Mouse (Mus musculus): ENCODE data around the gene Ptger3.

Gene Ptger3

DNA sequence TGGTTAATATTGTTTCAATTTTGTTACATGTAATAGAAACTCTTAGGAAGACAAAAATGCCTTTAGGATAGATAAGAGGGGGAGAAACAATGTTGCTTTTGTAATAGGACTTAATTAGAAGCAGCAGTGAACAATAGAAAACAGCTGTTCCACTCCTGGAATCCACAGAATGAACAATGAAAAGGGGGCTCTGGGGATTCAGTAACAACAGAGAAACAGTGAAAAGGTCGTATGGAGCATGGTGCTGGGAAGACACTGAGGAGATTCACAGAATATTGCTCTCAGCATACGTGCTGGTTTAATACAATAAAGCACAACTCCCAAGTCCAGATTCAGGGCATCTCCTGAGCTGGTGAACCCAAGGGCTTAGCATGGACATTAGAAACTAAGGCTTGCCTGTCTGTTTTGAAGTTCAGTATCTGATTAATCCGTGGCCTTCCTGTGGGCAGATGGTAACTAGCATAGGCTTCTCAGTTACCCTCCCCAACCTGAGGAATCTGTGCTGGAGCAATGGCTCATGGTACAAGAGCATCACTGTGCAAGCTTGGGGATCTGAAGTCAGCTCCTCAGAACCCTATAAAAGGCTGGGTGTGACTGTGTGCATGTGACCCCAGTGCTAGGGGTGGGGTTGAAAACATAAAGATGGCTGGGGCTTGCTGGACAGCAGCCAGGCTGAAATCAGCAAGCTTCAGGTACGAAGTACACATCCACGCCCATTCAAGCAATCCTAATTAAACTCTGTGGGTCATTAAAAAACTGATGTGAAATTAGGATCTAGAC, 16.1 kb downstream of the Ptger3 start:
- no peak for DNase-seq (ENCODE audit: low read depth, low spot score)

DNA sequence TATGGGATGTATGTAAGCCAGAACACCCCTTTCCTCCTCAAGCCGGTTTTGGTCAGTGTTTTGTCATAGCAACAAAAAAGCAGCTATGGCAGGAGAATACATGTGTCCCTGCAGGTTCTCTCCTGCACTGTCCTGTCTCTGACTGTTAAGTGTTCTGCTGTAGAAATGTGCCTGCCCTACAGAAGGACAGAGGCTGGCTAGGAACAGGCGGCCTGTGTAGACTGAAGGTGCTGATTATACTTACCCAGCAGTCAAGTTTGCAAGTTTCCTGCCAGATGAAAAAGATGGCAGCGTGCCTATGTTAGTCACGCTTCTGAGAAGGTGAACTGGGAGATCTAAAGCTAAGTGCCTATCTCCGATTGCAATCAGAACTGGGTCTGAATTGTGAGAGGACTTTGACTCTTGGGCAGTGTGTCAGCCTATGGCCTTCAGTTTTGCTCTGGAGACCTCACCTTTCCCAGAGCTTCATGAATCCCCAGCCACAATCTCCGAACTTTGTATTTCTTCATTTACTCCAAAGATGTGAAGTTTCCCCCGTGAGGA, 31.2 kb downstream of the Ptger3 start:
- DNase-seq (ENCODE audit: low read depth, low spot score), result no peak

DNA sequence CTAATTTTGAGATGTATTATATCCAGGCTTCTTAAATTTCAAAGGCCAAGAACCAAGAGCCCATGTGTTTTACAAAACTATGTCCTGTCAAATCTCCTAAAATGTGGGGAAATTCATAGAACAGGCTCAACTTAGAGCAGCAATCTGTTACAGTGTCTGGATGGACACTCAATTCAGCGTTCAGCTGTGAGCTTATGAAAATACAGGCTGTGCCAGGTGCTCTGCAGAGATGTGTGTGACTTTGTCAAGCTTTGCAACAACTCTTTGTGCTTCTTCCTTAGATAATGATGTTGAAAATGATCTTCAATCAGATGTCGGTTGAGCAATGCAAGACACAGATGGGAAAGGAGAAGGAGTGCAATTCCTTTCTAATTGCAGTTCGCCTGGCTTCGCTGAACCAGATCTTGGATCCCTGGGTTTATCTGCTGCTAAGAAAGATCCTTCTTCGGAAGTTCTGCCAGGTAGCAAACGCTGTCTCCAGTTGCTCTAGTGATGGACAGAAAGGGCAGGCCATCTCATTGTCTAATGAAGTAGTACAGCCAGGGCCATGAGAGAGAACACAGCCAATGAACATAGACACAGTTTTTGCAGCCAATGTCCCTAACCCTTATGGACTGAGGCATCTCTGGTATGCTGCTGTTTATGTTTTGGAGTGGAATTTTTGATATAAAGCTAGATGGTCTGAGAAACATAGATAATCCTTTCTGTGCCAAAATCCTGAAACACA, 38.2 kb downstream of the Ptger3 start:
- no peak for DNase-seq (ENCODE audit: low read depth, low spot score)

DNA sequence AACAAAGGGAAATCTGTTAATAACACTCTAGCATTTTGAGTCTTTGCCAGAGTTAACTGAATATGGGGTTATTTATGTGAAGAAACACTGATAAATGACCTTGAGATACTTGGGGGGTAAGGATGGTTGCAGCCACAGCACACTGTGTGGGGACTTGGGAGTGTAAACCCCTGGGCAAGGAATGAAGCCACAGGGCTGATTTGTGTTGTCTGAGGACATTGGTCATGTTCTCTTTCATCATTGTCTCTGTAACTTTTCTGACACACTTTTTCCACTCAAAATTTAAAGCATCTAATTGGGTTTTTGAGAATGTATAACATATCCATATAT, 38.7 kb downstream of the Ptger3 start:
- no peak for DNase-seq (ENCODE audit: low read depth, low spot score)

DNA sequence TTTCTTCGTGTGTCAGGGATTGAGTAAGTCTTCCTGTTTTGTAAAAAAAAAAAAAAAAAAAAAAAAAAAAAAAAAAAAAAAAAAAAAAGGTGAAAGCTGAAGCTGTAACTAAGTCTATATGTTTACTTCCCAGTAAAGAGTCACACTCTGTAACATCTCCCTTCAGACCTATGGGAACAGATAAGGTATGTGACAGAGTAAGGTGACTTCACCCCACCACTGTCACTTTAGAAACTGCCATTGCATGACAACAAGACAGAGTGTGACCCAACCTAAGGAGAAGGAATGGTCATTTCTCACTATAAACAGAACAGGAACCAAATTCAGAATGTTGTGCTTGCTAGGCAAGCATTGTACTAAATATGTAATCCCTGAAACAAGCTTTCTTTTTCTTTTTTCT, 46.9 kb downstream of the Ptger3 start:
- DNase-seq (ENCODE audit: low read depth, low spot score), result no peak

DNA sequence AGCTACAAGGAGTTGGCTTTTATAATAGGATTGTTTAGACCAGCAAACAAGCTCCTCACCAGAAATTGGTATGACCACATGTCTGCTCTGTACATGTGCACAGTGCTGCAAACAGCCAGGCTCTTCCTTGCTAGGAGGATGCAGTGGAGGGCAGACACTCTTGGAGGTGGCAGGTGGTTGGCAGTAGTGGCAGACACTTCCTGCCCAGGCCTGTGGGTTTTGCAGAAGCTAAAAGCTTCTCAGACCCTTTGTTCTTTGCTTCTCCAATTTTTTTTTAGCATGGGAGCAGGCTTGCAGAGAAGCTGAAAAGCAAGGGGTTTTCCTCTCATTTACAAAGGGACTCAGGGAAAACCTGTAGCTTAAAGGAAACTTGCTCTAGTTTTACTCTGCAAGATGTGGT, 50.3 kb downstream of the Ptger3 start:
- DNase-seq (ENCODE audit: low read depth, low spot score), result no peak

DNA sequence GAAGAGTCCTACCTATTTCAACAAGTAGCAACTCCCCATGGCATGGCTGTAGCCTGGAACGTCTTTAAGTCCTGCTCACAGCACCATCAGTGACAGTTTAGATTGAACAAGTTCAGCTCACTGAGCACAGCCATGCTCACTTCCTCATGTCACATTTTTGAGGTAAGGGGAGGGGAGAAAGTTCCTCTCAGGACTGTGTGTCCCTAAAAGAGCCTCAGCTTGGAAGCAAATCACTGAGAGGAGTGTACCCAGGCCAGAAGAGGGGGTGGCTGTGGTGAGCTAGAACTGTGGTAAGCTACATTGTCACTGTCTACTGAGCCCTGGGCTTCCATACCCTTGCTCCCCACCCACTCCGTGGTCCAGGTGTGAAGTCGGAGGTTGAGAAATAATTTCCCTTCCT, 60.7 kb downstream of the Ptger3 start:
- DNase-seq (ENCODE audit: low read depth, low spot score), result no peak

DNA sequence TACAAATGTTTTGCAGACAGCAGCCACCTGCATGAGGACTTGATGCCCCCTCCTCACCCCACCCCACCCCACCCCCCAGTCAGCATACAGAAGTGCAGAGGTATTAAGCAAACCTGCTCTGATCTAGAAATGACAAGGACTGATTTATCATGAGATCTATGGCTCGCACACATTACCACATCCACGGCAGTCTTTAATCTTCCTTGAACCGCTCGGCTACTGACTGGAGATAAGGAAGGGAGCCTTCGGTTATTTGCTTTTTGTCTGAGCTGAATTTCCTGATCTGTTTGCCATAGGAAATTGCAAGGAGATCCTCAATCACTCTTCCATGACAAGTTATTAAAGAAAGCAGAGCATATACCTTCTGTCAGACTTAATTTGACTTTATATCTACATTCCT, 64.0 kb downstream of the Ptger3 start:
- no peak for DNase-seq (ENCODE audit: low read depth, low spot score)

DNA sequence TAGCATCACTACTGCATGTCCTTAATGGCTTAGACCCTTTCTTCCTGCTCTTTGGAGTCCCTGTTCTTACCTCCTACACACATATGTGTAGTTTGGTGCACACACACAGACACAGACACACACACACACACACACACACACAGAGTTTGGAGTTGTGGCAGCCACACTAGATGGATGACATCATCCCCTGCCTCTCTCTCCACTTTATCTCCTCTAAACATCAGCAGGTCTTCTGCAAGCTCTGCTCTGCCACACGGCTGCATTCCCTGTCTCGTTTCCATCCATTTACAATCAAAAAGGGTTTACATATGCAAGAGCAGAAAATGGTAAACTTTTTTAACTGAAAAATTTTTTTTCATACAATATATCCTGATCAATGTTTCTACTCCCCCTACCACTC, 64.7 kb downstream of the Ptger3 start:
- DNase-seq (ENCODE audit: low read depth, low spot score), result no peak

DNA sequence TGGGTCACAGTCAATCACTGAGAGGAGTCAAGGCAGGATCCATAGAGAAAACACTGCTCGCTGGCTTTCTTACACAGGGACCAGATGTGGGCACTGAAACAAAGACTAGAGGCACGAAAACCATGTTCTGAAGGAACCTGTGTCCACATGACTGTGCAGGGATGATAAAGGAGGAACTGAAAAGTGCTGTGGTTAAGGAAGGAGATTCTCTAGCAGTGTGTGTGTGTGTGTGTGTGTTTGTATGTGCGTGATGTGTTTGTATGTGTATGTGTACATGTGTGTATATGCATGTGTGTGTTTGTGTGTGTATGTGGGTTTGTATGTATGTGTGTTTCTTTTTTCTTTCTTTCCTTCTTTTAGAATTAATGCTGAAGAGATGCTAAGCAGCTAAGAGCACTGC, 67.7 kb downstream of the Ptger3 start:
- DNase-seq (ENCODE audit: low read depth, low spot score), result no peak

DNA sequence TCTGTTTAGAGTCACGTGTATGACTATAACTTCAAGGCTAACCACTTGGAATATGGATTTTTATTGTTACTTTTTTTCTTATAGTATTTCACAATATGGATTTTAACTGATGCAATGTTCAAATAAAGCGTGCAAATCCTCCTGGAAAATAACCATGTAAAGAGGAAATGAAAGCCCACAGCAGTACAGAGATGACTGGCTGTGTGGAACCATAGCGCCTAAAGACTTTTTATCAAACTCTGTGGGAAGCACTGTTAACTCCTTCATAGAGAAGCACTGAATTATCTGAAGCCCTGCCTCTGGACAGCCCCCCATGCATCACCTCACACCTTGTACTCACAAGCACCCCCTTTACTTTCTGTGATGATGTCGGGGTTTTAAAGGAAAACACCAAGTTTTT, 69.0 kb downstream of the Ptger3 start:
- no peak for DNase-seq (ENCODE audit: low read depth, low spot score)

DNA sequence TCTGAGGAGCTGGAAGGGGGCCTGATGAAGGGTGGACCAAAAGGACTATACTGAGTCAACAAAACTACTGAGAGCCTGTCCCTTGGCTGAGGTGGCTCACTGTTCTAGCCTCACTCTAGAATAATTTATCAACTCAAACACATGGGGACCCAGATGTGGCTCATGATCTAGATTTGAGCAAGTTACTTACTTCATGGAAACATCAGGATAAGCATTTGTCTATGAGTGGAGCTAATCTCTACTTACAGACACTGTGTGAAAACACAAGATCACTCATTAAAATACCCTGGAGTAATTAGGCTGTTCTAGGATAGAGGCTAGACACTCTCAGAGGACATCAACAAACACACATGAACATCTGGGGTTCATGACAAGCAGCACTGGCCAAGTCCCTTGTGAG, 70.2 kb downstream of the Ptger3 start:
- DNase-seq (ENCODE audit: low read depth, low spot score), result no peak

DNA sequence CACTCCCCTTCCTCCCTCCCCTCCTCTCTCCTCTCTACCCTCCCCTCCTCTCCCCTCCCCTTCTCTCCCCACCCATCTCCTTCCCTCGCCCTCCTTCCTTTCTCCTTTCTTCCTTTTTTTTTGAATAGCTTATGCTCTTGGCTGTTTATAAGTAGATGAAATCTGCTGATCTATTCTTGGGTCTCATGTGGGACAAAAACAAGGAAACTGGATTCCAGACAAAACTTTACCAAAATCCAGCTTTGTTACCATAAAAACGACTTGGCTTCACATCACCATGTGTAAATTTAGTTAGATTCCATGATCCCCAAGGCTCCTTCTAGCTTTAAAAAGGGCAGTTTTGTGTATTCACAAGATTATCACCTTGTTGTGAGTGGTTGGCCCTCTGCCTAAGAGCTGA, 70.6 kb downstream of the Ptger3 start:
- no peak for DNase-seq (ENCODE audit: low read depth, low spot score)

DNA sequence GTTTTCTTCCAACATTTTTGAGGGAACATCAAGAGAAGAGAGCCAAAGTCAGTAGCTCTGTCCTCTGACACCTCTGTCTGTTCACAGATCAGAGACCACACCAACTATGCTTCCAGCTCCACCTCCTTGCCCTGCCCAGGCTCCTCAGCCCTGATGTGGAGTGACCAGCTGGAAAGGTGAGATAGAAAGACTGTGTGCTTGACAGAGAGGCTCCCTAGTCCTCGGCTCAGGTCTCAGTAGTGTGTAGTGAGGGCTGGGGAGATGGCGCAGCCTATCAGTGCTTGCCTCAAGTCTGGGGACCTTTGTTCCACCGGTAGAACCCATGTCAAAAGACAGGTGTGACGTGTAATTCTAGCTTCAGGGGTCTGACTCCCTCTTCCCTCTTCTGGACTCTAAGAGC, 74.9 kb downstream of the Ptger3 start:
- no peak for DNase-seq (ENCODE audit: low read depth, low spot score)

DNA sequence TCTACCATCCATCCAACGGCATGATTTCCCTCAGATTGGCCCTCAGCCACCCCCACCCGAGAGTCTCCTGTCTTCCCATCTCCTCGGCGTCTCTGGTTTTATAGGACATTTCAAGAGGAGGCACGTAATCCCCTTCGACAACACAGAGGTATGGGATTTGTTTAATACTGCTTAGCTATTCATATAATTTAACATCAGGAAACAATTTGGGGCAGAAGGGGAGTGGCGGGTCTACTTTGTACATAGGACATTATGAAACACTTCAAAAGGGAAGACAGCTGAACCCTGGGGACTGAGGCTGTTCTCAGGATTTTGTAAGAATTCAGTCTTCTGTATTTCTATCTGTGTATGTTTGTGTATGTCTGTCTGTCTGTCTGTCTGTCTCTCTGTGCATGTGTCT, 94.9 kb downstream of the Ptger3 start:
- no peak for DNase-seq (ENCODE audit: low read depth, low spot score)

DNA sequence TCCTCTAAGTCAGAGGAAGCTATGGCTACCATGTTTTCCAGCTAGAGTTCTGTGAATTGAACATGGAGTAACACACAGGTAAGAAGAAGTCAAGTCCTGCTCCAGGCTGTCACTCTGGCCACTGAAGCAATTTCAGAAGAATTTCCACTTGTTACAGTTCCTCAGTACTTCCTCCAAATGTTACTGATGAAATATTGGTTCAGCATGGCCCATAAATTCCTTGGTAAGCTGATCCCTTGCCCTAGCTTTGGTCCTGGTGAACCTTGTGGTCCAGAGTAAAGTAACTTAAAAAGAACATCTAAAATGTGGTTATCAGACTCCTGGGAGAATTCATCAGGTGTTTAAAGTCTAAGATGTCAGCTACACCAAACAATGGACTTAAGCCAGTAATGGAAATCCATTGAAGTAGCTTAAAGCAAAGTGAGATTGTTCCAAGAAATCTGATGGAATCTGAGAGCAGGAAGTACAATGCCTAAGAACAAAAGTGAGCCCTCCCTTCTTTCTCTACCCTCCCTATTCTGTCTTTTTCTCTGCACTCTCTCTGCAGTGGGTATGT, 97.9 kb downstream of the Ptger3 start:
- no peak for DNase-seq (ENCODE audit: low read depth, low spot score)

DNA sequence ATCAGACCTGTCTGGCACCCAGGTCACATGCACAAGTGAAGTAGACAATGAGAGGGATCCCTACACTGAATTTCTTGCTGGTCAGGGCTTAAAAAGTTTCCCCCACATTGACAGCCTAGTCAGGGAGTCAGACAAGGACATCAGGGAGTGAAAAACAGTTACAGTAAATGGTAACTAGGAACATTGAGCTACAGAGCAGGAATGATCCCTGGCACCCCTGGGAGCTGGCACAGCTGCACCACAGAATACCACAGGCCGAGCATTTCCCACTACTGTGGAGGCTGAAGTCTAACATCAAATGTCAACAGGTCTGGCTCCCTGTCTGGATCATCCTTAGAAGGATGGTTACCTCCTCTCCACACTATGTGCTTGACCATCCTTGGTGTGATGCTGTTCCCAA, 98.8 kb downstream of the Ptger3 start:
- DNase-seq (ENCODE audit: low read depth, low spot score), result no peak

DNA sequence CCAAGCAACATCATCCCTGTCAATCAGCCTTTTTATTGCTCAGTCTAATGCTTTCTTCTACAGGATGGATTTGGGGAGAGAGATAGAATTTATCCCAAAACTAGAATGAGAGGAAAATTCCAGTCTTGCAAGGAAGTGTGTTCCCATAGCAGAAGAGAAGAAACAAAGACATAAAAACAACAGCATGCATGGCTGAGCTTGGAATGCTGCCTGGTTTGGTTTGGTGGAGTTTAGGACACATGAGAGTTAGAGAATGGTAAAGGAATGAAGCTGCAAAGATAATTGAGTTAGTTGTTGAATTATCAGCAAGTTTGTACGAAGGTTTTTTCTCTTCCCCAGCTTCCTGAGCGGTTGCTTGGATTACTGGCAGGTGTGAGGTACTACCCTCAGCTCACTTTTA, 99.5 kb downstream of the Ptger3 start:
- DNase-seq (ENCODE audit: low read depth, low spot score), result no peak

DNA sequence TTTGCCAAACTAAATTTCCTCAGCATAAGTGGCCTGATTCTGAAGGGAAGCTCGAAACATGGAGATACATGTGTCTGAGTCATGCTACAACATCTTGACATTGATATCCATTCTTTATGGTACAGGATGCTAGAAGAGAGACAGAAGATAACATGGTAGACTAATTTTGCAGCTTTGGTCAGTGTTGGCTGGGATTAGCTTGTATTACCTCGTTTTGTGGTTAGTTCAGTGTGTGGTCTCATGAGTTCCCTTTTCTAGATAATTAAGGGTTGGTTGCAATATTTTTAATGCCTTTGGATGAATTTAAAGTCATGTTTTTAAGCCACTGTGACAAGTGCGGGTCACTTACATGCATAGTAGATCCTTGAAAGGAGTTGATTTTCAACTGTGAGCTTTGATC, 119.4 kb downstream of the Ptger3 start:
- no peak for DNase-seq (ENCODE audit: low read depth, low spot score)

DNA sequence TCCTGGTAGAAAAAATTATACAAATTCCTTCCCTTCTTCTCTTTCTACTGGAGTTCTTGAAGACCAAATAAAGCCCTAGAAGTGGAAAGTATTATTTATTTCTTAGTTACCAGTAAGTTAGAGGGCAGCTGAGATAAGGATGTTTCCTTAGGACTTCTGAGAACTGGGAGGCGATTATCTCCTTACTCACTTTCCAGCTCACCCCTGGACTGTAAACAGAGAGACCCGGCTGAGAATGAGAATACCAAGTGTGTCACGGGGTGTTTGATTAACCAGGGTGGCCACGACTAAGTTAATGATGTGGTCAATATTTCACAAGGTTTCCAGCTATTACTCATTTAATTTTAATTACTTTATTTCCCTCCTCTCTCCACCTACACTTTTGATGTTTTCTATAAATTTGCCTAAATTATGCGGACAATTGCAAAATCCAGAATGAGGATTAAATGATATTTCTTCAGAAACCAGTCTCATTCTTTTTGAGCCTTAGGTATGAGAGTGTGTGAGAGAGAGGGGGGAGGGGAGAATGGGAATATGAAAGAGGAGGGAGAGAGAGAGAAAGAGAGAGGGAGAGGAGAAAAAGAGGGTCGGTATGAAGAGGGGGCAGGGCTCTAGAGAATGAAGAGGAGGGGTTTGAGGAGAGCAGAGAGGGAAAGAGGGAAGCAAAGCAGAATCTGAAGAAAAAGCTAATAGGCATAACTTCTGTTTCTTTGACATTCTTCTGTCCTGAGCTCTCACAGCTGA, 121.9 kb downstream of the Ptger3 start:
- DNase-seq (ENCODE audit: low read depth, low spot score), result no peak

Measured in retina, postnatal 7 days (tissue).